Mouse (Mus musculus) NIH3T3 (cell line): Measurements from ENCODE around the gene Gm12216.
A peak's percentile ranks its signal among the peaks of the same experiment; 100 is the strongest.

Experiments
- DNase-seq: peaks from one replicate; pipeline ENCODE4 v3.0.0-alpha.2; 2012; ENCODE audit warnings: low read depth

The Gm12216 gene

DNA sequence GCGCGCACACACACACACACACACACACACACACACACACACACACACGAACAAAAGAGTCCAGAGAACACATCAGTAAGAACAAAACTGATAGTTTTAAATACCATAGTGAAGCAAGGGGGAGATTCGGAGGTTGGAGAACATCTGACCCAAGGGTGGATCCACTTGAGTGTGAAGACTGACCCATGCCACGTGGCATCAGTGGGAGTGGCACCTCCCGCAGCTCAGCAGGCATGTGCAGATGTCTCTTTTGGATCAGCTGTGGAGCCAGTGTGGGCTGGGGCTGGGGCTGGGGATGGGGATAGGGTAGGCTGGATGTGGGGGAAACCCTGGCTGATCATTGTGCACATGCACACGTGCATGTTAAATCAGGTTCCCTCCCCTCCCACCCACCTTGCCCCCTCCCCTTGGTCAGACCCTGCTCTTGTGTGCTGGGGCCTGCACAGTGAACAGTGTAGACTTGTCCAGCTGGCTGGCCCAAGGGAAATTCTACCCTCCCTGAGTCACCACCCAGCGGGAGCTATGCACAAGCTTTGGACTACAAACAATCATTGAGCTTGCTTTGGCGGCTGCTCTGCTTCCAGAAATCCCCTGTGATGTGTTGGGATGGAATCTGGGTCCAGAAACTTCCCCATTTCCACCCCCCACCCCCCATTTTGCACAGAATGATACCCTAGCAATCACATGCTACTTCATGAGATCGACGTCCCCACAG lies 37.7 kb downstream of the Gm12216 start:
- DNase-seq: peak; percentile 80

DNA sequence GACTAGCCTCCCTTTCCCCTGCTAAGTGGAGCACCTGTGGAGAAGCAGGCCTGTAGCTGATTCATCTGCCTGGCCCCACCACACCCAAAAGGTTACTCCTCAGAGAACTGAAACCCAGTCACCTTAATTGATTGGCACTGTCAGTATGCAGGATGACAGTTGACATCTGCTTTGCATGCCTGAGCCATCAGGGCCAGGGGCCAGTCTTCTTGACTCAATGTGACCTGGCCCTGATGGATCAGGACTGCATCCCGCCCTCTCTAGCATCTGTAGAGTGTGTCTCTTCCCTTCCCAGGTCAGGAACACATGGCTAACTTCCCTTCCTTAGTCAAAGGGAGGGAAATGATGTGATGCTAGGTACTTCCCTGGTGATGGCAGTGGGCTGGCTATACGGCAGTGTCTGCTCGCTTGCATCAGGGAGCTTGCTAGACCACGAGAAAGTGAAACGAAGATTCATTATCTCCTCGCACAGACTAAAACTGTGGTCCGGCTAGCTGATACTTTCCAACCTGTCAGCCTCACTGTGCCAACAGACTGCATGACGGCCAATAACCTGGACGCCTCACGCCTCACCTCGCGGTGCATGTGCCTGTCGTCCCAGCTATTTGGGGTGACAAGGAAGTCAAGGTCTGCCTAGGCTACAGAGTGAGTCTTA lies 38.4 kb downstream of the Gm12216 start:
- DNase-seq: no peak

DNA sequence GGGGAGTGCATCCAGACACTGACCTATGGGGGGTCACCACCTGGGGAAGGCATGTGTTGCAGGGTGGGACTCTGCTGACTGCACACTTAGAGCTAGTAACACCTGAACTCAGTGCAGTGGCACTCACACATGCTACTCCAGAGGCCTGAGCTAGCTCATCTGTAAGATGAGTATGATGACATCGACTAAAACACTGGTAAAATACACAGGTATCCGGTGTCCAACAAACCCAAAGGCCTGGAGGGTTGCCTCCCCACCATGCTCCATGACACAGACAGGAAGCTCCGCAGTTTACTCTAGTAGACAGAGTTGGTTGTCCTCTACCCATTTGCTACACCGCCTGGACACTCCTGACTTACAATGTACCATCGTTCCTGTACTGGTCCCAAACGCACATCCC lies 39.5 kb downstream of the Gm12216 start:
- DNase-seq: no peak

DNA sequence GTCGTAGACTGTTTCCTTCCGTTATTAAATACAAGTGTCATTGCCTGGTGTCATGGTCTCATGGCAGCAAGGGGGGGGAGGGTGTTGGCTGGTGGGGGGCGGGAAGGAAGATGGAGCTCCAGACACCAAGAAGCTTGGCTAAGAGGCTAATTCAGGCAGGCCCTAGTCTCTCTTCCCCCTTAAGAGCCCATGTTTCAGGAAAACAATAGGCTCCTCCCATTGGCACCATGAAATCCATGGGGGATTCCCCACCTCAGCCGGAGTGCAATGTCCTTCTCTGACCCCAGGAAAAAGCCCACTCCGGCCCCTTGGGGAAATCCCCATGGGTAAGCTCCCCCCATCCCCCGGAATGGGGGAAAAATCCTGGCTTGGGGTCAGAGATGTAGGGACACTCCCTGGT lies 40.3 kb downstream of the Gm12216 start:
- no peak for DNase-seq

DNA sequence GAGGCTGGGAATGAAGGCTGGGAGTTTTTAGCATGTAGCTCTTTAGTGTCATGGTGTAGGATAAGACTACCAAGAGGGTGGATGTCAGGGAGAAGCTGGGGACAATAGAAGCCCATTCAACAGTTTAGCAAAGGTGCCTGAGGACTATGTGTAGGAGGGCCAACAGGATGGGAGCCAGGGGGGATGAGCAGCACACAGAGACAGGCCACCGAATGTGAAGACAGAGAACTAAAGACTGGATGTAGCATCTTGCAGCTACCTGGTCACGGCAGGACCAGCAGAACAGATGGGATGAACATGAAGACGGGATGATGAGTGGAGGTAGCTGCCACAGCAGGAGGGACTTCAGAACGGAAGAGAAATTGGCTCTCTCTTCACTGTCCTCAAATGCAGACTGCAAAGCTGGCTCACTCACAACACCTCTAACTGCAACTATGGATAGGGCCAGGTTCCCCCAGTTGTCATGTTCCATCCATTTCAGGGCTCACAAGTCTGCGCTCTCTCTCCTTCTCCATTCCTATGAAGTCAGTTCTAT lies 42.1 kb downstream of the Gm12216 start:
- no peak for DNase-seq

DNA sequence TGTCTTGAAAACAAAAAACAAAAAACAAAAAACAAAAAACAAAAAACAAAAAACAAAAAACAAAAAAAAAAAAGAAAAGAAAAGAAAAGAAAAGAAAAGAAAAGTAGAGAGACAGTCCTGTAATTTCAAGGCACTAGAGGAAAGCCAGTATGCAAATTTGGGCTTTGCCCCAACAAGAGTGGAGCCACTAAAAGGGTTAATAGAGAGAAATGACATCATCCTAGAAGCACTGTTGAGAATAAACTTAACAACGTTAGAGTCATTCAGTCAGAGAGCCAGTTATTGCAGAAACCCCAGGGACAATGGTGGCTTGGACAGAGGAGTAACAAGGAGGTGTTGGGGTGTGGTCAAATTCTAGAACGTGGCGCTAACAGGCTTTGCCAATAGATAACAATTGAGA lies 44.2 kb downstream of the Gm12216 start:
- no peak for DNase-seq

DNA sequence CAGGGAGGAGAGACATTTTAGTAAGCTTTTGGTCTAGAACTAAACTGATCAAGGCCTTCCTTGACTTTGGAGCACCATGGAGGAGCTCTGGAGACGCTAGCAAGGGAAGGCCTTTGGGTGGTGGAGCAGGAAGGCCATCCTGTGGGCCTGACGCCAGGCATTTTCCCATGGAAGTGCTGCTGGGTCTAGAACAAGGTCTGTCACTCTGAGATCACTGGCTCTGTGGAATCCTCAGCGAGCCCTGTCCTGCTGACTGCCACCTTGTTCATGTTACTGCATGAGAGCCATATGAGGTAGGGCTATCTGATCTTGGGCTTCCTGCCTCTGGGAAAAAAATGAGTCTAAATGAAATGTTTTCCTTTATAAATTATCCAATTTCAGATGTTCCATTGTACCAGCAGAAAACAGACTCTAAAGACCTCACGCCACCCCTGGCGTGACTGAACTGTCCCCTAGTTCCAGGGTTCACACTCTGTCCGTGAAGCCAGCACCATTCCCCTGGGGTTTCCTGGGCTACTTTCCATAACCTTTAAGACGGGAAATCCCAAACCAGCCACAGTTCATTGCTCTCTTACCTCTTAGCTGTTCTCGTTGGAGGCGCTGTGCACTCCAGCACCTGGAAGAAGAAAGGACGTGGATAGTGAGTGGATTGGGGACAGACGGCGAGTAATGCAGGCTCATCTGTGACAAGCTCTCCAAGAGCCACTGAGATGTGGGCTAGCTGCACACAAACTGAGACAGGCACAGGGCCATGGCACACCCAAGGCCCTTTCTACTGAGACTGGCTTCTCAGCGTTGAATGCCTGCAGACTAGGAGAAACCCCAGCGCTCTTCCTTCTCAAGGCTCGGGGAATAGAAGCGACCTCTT lies 45.8 kb downstream of the Gm12216 start:
- DNase-seq: no peak

DNA sequence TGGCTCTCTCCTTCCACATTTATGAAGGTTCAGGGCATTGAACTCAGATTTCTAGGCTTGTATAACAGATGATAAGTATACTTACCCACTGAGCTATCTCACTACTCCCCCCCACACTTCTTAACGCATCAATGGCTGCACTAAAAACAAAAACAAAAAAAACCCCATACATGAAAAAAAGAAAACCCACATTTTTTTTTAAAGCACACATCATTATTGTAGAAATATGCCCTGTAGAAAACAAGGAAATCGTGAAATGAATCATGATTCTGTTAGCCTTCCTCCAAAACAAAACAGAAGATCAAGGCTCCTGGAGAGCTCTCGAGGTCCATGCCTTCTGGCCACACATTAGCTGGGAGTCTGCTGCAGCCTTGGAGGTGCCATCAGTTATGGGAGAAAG lies 47.7 kb downstream of the Gm12216 start:
- no peak for DNase-seq

DNA sequence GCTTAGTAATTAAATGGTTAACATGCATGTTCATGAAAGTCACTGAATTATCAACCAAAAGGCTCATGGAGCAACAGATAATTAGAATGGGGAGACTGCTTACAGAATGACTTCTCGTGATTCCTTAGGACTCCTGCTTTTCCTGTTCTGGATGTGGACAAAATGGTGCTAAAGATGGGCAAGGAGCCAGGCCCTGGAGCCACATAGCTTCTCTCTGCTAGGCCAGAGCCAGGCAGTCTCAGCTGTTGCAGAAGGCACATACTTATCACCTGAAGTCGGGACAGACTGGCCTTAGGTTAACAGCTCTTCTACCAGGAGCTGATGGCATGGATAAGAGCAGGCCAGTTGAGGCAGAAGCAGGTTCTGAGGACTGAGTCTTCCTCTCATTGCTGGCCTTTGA lies 48.3 kb downstream of the Gm12216 start:
- DNase-seq: peak; percentile 64

DNA sequence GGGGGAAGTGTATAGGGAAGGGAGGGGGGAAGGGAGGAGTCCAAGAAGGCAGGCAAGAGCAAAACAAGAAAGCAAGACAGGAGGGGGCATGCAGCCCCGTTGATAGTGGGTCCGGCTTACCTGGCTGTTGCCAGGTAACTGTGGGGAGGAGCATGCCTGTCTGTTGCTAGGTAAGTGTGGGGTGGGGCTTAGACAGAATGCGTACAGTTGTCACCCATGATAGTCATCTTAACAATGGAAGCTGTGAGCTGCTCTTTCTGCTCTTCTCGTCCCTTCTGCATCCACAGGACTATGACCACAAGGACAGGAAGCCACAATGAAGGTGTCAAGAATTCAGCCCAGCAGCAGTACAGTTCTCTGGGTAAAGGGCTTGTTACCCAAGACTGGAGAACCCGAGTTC lies 48.9 kb downstream of the Gm12216 start:
- DNase-seq: no peak

DNA sequence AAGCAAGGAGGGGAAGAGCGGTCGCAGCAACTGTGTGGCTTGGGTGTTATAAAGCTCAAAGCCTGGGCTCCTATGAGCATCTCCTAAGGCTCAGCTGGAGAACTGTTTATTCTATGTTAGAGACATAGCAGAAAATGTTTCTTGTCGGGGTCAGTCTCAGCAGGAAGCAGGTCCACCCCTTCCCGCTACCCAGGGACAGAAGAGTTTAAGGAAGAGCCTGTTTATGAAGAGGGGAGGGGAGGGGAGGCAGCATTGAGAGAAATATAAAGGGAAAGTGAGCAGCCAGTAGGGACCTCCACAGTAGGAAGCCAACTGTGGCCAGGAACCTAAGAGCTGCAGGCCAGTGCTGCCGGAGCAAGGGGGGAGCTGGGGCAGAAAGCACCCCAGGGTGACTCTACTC lies 49.7 kb downstream of the Gm12216 start:
- DNase-seq: no peak

DNA sequence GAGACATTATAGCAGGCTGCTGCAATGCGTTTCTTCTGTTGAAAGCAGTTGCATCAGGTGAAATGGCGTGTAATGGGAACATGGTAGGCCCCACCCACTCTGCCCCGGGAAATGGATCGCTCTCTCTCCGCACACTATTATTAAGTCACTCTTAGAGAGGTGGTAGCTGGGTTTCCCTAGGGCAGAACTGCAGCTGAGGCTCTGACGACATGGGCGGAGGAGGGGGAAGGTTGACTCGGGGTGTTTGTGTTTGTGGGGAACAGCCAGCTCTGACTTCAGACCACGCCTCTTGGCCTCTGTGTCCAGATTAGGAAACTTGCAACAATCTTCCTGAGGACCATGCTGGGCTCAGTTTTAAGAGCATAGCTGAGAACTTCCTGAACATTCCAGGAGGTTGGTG lies 53.3 kb downstream of the Gm12216 start:
- peak; percentile 57 for DNase-seq

DNA sequence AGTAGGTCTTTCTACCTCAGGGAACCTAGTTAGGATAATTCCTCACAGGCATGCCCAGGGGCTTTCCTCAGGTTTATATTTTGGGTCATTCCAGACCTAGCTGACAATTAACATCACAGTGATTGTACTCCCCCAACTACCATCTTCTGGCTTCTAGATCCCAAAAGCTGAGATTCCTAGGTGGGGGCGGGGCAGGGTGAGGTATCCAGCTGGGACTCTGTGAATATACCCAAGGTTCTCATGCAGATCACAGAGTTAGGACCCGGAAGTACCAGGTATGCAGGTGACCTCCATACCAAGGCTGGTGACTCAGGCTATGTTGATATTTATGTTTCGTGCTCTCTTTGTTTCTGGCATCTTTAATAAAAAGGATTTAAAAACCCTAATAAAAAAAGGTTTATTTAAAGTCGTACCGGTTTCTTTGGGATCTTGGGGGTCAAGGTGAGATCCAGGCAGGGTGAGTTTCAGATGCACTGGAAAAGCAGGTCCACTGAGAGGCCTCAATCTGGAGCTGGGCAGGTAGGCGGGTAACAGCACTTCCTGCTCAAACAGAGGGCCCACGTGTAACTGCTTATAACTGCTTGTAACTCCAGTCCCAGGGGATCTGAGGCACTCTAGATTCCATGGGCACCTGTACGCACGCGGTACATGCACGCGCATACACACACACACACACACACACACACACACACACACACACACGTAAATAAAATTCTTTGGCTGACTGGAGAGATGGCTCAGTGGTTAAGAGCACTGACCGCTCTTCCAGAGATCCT lies 54.3 kb downstream of the Gm12216 start:
- DNase-seq: no peak

DNA sequence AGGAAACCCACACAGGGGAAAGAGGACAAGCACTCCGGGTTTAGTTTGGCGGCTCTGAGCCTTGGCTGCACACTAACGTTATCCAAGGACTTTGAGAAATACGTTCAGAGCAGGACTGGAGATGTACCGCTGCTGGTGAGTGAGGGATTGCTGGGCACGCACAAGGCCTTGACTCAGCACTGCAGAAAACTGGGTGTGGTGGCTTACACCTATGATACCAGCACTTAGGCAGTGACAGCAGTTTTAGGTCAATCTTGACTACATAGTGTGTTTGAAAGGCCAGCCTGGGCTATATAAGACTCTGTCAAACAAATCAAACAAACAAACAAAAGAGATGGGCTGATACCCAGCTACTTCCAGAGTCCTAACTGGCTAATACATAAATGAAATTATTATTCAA lies 55.6 kb downstream of the Gm12216 start:
- no peak for DNase-seq

DNA sequence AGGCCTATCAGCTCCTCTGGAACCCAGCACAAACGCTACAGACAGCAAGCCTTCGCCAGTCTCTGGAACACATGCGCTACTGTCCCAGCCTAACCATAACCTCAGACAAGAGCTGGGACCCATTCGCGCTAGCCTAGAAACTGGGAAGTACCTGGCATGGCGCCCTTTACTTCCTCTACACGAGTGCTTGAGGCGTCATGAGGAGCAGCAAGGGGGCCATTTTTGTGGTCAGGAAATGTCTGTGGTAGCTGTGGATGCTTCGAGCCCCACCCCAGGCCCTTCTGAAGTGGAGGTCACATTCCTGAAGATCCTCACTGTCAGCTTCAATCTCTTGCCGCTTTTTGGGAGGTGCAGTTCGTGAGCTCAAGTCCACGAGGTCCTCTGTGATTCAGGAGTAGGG lies 56.0 kb downstream of the Gm12216 start:
- DNase-seq: peak; percentile 81

DNA sequence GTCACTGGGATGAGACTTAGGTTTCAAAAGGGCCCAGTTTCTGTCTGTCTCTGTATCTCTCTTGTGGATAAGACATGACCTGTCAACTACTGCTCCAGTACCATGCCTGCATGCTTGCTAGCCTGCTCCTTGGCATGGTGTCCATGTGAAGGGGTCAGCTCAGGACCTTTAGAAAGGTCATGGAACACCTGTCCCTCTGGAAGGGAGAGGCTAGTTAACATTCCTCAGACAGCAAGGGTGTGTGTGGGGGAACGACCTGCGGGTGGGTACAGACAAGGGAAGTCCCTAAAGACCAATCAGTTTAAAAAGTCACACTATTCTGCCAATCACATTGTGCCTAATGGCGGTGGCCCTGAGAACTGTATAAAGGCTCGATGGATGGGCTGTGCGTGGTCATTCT lies 58.1 kb downstream of the Gm12216 start:
- DNase-seq: no peak

DNA sequence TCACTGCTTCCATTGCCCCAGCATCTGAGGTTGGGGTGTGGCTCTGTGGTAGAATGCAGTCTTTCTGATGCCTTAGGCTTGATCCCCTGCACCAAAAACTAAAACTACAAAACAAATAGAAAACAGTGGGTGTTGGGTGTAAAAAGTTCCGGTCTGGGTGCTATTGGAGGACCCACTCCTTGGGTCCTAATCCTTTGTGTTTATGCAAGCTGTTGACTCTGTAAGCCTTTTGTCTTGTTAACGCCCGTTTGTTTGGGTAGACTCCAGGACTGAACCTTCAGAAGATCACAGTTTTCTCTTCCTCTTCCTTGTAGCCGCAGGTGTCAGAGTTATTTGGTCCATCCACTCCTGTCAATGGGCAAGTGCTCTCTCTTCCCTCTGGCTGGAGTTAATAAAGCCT lies 59.0 kb downstream of the Gm12216 start:
- no peak for DNase-seq

DNA sequence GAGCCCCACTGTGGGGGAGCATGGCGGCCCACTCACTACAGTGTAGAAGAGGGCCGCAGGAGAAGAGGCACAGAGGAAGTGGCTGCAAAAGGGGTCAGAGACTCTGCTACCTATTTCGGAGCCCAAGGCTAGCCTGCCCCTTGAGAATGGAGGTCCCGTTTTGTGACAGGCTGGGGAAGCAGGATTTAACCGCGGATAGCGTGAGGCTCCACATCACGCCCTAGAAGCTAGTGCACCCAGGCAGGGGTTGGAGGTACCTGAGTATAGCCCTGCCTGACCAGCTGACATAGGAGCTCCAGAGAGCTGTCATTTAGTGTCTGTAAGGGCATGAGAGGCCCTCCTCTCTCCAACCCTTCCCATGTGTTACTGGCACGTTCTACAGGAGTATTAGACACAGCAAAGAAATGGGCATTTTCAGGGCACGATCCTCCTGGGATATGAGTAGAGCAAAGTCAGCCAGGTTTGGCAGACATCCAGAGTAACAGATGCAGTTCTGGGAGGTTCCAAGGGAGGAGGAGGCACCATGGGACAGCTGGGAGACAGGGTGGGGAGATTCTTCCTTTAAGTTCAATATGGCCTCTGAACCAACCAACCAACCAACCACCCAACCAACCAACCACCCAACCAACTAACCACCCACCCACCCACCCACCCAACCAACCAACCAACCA lies 60.9 kb downstream of the Gm12216 start:
- peak; percentile 45 for DNase-seq

DNA sequence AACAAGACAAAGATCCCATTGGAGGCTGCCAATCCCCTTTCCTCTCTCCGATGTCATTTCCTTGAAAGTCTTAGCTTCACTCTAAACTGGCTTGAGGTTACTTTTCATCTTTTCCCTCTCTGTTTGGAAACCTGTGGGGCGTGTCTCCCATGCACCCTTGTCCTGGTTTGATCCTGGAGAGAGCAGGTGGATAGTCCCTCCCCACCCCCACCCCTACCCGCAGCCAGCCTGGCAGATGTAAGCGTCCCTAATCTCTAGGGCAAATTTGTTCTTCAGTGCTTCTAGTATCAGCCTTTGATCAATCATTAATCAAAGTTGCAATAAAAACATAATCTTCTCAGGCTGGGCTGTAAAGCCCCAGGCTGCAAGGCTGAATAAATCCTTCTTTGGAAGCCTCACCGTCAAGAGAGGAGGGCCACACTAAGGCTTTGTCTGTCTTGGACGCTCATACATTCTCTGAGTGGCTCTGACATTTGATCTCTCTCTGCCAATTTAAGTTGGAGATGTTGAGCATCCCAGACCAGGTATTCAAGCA lies 61.6 kb downstream of the Gm12216 start:
- no peak for DNase-seq

DNA sequence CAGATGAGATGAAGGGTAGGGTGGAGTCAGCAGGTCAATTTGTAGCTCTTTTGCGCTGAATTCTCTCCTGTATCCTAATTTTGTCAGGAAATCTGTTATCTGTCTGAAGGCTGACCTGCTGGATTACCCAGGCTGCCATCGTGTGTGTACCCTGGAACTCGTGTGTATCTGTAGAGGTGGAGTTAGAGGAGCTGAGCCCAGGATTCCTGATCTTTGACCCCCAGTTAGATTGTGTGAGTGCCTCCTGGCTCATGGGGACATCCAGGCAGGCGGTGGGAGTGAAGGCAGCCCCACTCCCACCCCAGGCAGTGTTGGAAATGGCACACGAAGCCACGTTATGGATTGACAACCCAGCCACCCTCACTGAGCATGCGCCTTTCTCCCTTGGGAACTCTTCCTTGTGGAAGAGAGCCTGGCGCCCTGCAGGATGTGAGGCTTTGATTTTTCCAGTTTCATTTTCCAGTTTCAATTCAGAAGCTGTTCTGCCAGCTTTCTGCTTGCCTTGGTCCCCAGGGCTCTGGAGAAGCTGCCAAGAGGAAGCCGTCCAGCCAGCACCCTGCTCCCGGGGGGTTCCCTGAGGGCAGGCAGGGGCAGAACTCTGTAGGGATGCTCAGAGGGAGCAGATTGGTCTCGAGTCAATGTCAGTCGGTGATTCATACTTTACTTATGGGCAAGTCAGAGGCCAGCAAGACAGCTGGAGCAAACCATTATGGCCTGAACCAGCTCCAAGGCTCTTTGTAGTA lies 62.5 kb downstream of the Gm12216 start:
- DNase-seq: peak; percentile 80
